Mouse (Mus musculus) midbrain, embryonic 10.5 days (tissue): Measurements from ENCODE around the gene Mapkapk2. TPM values are rescaled to one million over a fixed set of nuclear protein-coding genes. Genes with fewer than 3 reads are reported as not detected.

Experiments used
- DNase-seq: peaks from one replicate; pipeline ENCODE4 v3.0.0-alpha.2; 2017; ENCODE audit warnings: low spot score
- H3K27ac ChIP-seq: fragments of 300-500 bp; sonication (generic); replicated peaks from 2 replicates; pipeline ENCODE4 v1.5.1; 2016; ENCODE audit warnings: mild to moderate bottlenecking
- H3K27me3 ChIP-seq: fragments of 300-500 bp; sonication (generic); 2 replicates; pipeline ENCODE4 v1.6.1; 2016; ENCODE audit warnings: low read depth, mild to moderate bottlenecking; ENCODE audit not compliant: poor library complexity, severe bottlenecking
- H3K36me3 ChIP-seq: fragments of 300-500 bp; sonication (generic); 2 replicates; pipeline ENCODE4 v1.6.1; 2016; ENCODE audit warnings: mild to moderate bottlenecking, moderate library complexity
- H3K4me1 ChIP-seq: fragments of 300-500 bp; sonication (generic); 2 replicates; pipeline ENCODE4 v1.6.1; 2016
- H3K4me3 ChIP-seq: fragments of 300-500 bp; sonication (generic); 2 replicates; pipeline ENCODE4 v1.5.1; 2016; ENCODE audit warnings: mild to moderate bottlenecking, moderate library complexity
- H3K9me3 ChIP-seq: fragments of 300-500 bp; sonication (generic); replicated peaks from 2 replicates; pipeline ENCODE4 v1.6.1; 2016; ENCODE audit warnings: mild to moderate bottlenecking
- WGBS: fragments of 180-500 bp; shearing (Covaris S2); methylation state at CpG from one replicate; pipeline ENCODE4 v1.1.7; 2016; 5-methylcytosine and 5-hydroxymethylcytosine counted together
- polyA plus RNA-seq: library from polyadenylated mRNA; unstranded; fragments of >200 nt; fragmentation: Nextera tagmentation; extraction: Ambion mirVana; gene quantifications from 2 replicates; pipeline ENCODE4 v1.2.1, GENCODE M21; 2016

Gene Mapkapk2
- polyA plus RNA-seq, 1 experiment from 2014 or later = 50.9 TPM

GRCm38 (mm10) chr1:131085957-131086739, 11.5 kb downstream of the Mapkapk2 start:
- peak overlapping the region; percentile 5; the same call in 1 of the 2 replicates for H3K4me3 ChIP-seq
- DNase-seq = no peak
- peaks cover 99% of the 10 kb centered on the region for H3K4me1 ChIP-seq
- no peaks in the 10 kb centered on the region for H3K27me3 ChIP-seq
- WGBS = 10% methylated on average over 4 of the region's 4 CpGs
- H3K36me3 ChIP-seq = no peaks in the 10 kb centered on the region
- no peaks in the 10 kb centered on the region for H3K9me3 ChIP-seq
- H3K27ac ChIP-seq = peak overlapping the region; percentile 70

GRCm38 (mm10) chr1:131085272-131085671, 12.4 kb downstream of the Mapkapk2 start:
- Histone ChIP-seq H3K4me3 (no peak overlapping the region), H3K4me1 (peaks cover 99% of the 10 kb centered on the region), H3K9me3 (no peaks in the 10 kb centered on the region), H3K36me3 (no peaks in the 10 kb centered on the region), H3K27me3 (no peaks in the 10 kb centered on the region), H3K27ac (0 out of 2 replicates have a peak overlapping the region, but pooled peaks have one; percentile 13)
- 66% methylated on average over 3 of the region's 3 CpGs for WGBS
- no peak for DNase-seq

GRCm38 (mm10) chr1:131084289-131084688, 13.3 kb downstream of the Mapkapk2 start:
- no peak for DNase-seq
- Histone ChIP-seq H3K36me3 (no peaks in the 10 kb centered on the region), H3K27me3 (no peaks in the 10 kb centered on the region), H3K9me3 (no peaks in the 10 kb centered on the region), H3K27ac (peak overlapping the region; percentile 73), H3K4me1 (peaks cover 99% of the 10 kb centered on the region), H3K4me3 (no peak overlapping the region)
- WGBS = 34% methylated on average over 8 of the region's 8 CpGs

GRCm38 (mm10) chr1:131083609-131084008, 14.0 kb downstream of the Mapkapk2 start:
- no peak overlapping the region for H3K4me3 ChIP-seq
- H3K9me3 ChIP-seq = no peaks in the 10 kb centered on the region
- no peaks in the 10 kb centered on the region for H3K27me3 ChIP-seq
- H3K4me1 ChIP-seq = peaks cover 99% of the 10 kb centered on the region
- no peak for DNase-seq
- 75% methylated on average over 4 of the region's 4 CpGs for WGBS
- H3K27ac ChIP-seq = peak overlapping the region; percentile 73
- no peaks in the 10 kb centered on the region for H3K36me3 ChIP-seq

- 74% methylated on average over 5 of the region's 5 CpGs for WGBS
- H3K4me1 ChIP-seq = peaks cover 99% of the 10 kb centered on the region
Observed at GRCm38 (mm10) chr1:131083122-131083521, 14.5 kb downstream of the Mapkapk2 start.

GRCm38 (mm10) chr1:131080686-131081085, 16.9 kb downstream of the Mapkapk2 start:
- H3K4me3 ChIP-seq = no peak overlapping the region
- no peaks in the 10 kb centered on the region for H3K27me3 ChIP-seq
- peak overlapping the region; percentile 94 for H3K27ac ChIP-seq
- no peak for DNase-seq
- peaks cover 99% of the 10 kb centered on the region for H3K4me1 ChIP-seq
- 97% methylated on average over 1 of the region's 1 CpGs for WGBS
- H3K9me3 ChIP-seq = no peaks in the 10 kb centered on the region; the same call in 1 of the 2 replicates
- peaks cover 3% of the 10 kb centered on the region; the same call in 1 of the 2 replicates for H3K36me3 ChIP-seq

More at GRCm38 (mm10) chr1:131083122-131083521, 14.5 kb downstream of the Mapkapk2 start:
- Histone ChIP-seq H3K4me3 (no peak overlapping the region), H3K36me3 (no peaks in the 10 kb centered on the region), H3K27ac (peak overlapping the region; percentile 73), H3K9me3 (no peaks in the 10 kb centered on the region), H3K27me3 (no peaks in the 10 kb centered on the region)
- no peak for DNase-seq

- peak overlapping the region; percentile 94 for H3K27ac ChIP-seq
- no peaks in the 10 kb centered on the region; the same call in 1 of the 2 replicates for H3K9me3 ChIP-seq
- H3K27me3 ChIP-seq = no peaks in the 10 kb centered on the region
- 79% methylated on average over 4 of the region's 4 CpGs for WGBS
- H3K4me3 ChIP-seq = no peak overlapping the region
- peaks cover 3% of the 10 kb centered on the region; the same call in 1 of the 2 replicates for H3K36me3 ChIP-seq
- H3K4me1 ChIP-seq = peaks cover 98% of the 10 kb centered on the region
- DNase-seq = no peak
Observed at GRCm38 (mm10) chr1:131079762-131080161, 17.9 kb downstream of the Mapkapk2 start.

- WGBS = 19% methylated on average over 3 of the region's 3 CpGs
- DNase-seq = peak; percentile 81
Observed at GRCm38 (mm10) chr1:131078761-131079330, 18.8 kb downstream of the Mapkapk2 start.

GRCm38 (mm10) chr1:131075098-131075791, 22.4 kb downstream of the Mapkapk2 start:
- DNase-seq = no peak
- Histone ChIP-seq H3K4me3 (no peak overlapping the region), H3K9me3 (no peaks in the 10 kb centered on the region; the same call in 1 of the 2 replicates), H3K4me1 (peaks cover 77% of the 10 kb centered on the region), H3K27me3 (no peaks in the 10 kb centered on the region), H3K27ac (peak overlapping the region; percentile 94), H3K36me3 (peaks cover 3% of the 10 kb centered on the region; the same call in 1 of the 2 replicates)
- WGBS = 92% methylated on average over 7 of the region's 7 CpGs

More at GRCm38 (mm10) chr1:131078761-131079330, 18.8 kb downstream of the Mapkapk2 start:
- Histone ChIP-seq H3K9me3 (no peaks in the 10 kb centered on the region; the same call in 1 of the 2 replicates), H3K27ac (peak overlapping the region; percentile 94), H3K4me3 (peak overlapping the region; percentile 29), H3K36me3 (peaks cover 3% of the 10 kb centered on the region; the same call in 1 of the 2 replicates), H3K4me1 (peaks cover 98% of the 10 kb centered on the region), H3K27me3 (no peaks in the 10 kb centered on the region)

GRCm38 (mm10) chr1:131074524-131074938, 23.1 kb downstream of the Mapkapk2 start:
- Histone ChIP-seq H3K36me3 (peaks cover 3% of the 10 kb centered on the region; the same call in 1 of the 2 replicates), H3K4me1 (peaks cover 70% of the 10 kb centered on the region), H3K9me3 (no peaks in the 10 kb centered on the region; the same call in 1 of the 2 replicates), H3K27me3 (no peaks in the 10 kb centered on the region), H3K4me3 (no peak overlapping the region), H3K27ac (peak overlapping the region; percentile 50)
- no peak for DNase-seq
- 86% methylated on average over 8 of the region's 8 CpGs for WGBS

- H3K4me3 ChIP-seq = no peak overlapping the region
- 90% methylated on average over 7 of the region's 7 CpGs for WGBS
- H3K9me3 ChIP-seq = no peaks in the 10 kb centered on the region; the same call in 1 of the 2 replicates
- peaks cover 49% of the 10 kb centered on the region for H3K4me1 ChIP-seq
- H3K27ac ChIP-seq = no peak overlapping the region
- H3K27me3 ChIP-seq = no peaks in the 10 kb centered on the region
- DNase-seq = no peak
- peaks cover 19% of the 10 kb centered on the region for H3K36me3 ChIP-seq
Observed at GRCm38 (mm10) chr1:131072376-131072990, 25.1 kb downstream of the Mapkapk2 start.

- no peaks in the 10 kb centered on the region for H3K27me3 ChIP-seq
- WGBS = 89% methylated on average over 7 of the region's 7 CpGs
- DNase-seq = no peak
- H3K36me3 ChIP-seq = peaks cover 29% of the 10 kb centered on the region
- H3K9me3 ChIP-seq = no peaks in the 10 kb centered on the region
- H3K4me3 ChIP-seq = no peak overlapping the region
- peaks cover 26% of the 10 kb centered on the region for H3K4me1 ChIP-seq
- no peak overlapping the region for H3K27ac ChIP-seq
Observed at GRCm38 (mm10) chr1:131069010-131069409, 28.6 kb downstream of the Mapkapk2 start.
